Mouse (Mus musculus): ENCODE measurements around the gene Tlr13. TPM values are rescaled to one million over a fixed set of nuclear protein-coding genes. Genes with fewer than 3 reads are reported as not detected.

Tlr13 gene
- polyA plus RNA-seq, 1 experiment from 2014 or later, result 0.70 TPM

DNA sequence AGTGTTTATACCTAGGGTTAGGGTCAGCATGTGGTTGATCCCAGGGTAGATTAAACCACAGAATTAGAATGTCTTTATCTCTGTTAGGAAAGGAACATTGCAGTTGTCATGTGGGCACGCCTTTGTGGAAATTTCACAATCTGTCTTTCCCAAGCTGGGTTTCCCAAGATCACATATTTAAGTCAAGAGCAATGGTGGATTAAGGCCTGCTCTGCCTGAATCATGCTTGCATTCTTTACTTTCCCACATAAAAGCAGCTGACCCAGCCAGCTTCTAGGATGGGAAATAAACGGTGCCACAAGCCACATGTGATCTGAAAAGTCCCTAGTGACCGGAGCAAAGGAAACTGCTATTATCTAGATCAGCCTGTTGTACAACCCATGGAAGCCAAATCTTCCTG lies 6.5 kb downstream of the Tlr13 start:
- Histone ChIP-seq H3K4me1 (no peaks in the 10 kb centered on the region), H3K27ac (no peak overlapping the region), H3K27me3 (peaks cover 11% of the 10 kb centered on the region; the same call in 1 of the 2 replicates), H3K4me3 (replicated peaks) (no peak overlapping the region), H3K9me3 (replicated peaks) (no peaks in the 10 kb centered on the region), H3K9ac (no peak overlapping the region), H3K36me3 (no peaks in the 10 kb centered on the region), H3K4me2 (no peak overlapping the region)
- no peak for ATAC-seq (replicated peaks; ENCODE audit: low FRiP score)
- 85% methylated on average over 3 of the region's 3 CpGs for WGBS

- no peak overlapping the region for H3K4me3 ChIP-seq (replicated peaks)
- H3K4me2 ChIP-seq, result no peak overlapping the region
- H3K4me1 ChIP-seq, result no peaks in the 10 kb centered on the region
- H3K27me3 ChIP-seq, result peaks cover 15% of the 10 kb centered on the region; the same call in 1 of the 2 replicates
- no peak overlapping the region for H3K27ac ChIP-seq
- H3K9ac ChIP-seq, result no peak overlapping the region
- no peaks in the 10 kb centered on the region for H3K36me3 ChIP-seq
- no peak for ATAC-seq (replicated peaks; ENCODE audit: low FRiP score)
- H3K9me3 ChIP-seq (replicated peaks), result no peaks in the 10 kb centered on the region
These were observed 11.2 kb downstream of the Tlr13 start for GRCm38 (mm10) chrX:106154180-106154586.

DNA sequence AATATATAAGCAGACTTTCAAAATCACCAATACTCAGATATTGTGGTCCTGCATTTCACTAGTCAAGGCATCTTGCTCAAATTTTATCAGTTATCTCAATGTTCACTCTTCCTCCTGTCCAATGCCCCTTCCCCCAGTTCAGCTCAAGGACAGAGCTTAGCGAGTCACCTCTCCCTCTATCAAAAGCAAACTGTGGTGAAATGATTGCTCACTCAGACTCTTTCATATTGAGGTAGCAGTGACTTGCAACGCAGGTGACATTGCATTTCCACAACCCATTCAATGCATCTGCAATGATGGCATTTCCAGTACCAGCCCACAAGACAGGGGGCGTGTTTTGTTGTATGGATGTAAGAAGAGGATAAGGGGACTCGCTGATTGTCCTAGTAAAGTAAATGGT lies 12.9 kb downstream of the Tlr13 start:
- Histone ChIP-seq H3K4me2 (no peak overlapping the region), H3K27me3 (peaks cover 11% of the 10 kb centered on the region; the same call in 1 of the 2 replicates), H3K36me3 (no peaks in the 10 kb centered on the region), H3K9me3 (replicated peaks) (no peaks in the 10 kb centered on the region), H3K4me1 (no peaks in the 10 kb centered on the region), H3K4me3 (replicated peaks) (no peak overlapping the region), H3K9ac (no peak overlapping the region), H3K27ac (no peak overlapping the region)
- WGBS, result 72% methylated on average over 4 of the region's 4 CpGs
- ATAC-seq (replicated peaks; ENCODE audit: low FRiP score), result no peak

DNA sequence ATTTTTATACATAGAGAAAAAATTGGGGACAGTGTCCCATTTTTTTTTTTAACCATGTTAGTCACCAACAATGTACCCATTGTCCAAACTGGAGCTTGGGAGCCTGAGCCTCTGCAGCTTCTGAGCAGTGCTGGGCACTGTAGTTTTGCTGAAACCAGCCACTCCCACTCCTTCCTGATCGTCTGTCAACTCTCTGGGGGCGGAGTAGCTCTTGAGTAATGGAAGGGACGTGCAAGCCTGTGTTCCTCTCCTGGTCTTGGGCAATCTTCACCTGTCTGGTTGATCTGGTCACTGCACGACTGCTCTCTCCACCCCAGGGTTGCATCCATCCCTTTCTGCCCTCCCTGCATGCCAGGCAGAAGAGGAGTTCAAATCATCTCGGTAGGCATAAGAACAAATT lies 21.0 kb downstream of the Tlr13 start:
- Histone ChIP-seq H3K4me1 (no peaks in the 10 kb centered on the region), H3K9ac (no peak overlapping the region), H3K36me3 (no peaks in the 10 kb centered on the region), H3K27ac (no peak overlapping the region), H3K4me3 (replicated peaks) (no peak overlapping the region), H3K4me2 (no peak overlapping the region), H3K9me3 (replicated peaks) (no peaks in the 10 kb centered on the region), H3K27me3 (peaks cover 2% of the 10 kb centered on the region; the same call in 1 of the 2 replicates)
- WGBS, result 57% methylated on average over 5 of the region's 5 CpGs
- ATAC-seq (replicated peaks; ENCODE audit: low FRiP score), result no peak

DNA sequence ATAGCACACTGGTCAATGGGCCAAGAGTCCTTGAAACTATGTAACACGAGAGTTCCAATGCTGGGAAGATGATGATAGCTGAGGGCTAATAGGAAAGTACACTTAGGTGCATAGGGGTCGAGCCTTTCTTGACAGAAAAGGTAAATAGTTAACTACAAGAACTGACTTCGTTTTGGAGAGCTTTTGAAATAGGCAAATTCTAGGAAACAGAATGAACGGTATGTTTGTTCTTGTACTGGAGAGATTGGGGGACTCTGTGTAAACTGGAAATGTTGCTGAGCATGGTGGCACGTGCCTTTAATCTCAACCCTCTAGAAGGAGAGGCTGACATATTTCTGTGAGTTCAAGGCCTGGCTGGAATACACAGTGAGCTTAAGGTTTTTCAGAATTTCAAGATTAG lies 21.6 kb downstream of the Tlr13 start:
- no peaks in the 10 kb centered on the region for H3K9me3 ChIP-seq (replicated peaks)
- no peak overlapping the region for H3K4me2 ChIP-seq
- WGBS, result 63% methylated on average over 5 of the region's 5 CpGs
- H3K4me3 ChIP-seq (replicated peaks), result no peak overlapping the region
- ATAC-seq (replicated peaks; ENCODE audit: low FRiP score), result no peak
- H3K9ac ChIP-seq, result no peak overlapping the region
- H3K27me3 ChIP-seq, result 0 out of 2 replicates have a peak, but pooled peaks cover 2% of the 10 kb centered on the region
- H3K36me3 ChIP-seq, result no peaks in the 10 kb centered on the region
- H3K27ac ChIP-seq, result no peak overlapping the region
- no peaks in the 10 kb centered on the region for H3K4me1 ChIP-seq

DNA sequence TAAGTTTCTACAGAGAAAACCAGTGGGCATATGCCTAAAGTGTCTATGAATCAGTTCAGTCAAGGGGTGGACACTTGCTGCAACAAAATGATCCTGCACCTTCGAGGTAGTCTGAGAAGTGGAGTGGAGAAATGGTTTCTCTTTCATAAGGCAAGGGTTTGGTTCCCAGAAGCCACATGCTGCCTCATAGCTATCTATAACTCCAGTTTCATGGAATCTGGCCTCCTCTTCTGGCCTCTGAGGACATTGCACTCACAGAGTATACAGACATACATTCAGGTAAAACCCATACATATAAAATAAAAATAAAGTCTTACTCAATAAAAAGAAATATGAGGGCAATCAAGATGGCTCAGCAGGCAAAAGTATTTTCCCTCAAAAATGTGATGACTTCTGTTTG lies 22.1 kb downstream of the Tlr13 start:
- Histone ChIP-seq H3K4me3 (replicated peaks) (no peak overlapping the region), H3K36me3 (no peaks in the 10 kb centered on the region), H3K9ac (no peak overlapping the region), H3K4me1 (no peaks in the 10 kb centered on the region), H3K9me3 (replicated peaks) (no peaks in the 10 kb centered on the region), H3K4me2 (no peak overlapping the region), H3K27me3 (0 out of 2 replicates have a peak, but pooled peaks cover 1% of the 10 kb centered on the region), H3K27ac (no peak overlapping the region)
- 83% methylated on average over 1 of the region's 1 CpGs for WGBS
- ATAC-seq (replicated peaks; ENCODE audit: low FRiP score), result no peak

- 25% methylated on average over 18 of the region's 18 CpGs for WGBS
- peak overlapping the region; percentile 7; the same call in 1 of the 2 replicates for H3K9ac ChIP-seq
These were observed 28.3 kb downstream of the Tlr13 start for GRCm38 (mm10) chrX:106171106-106171852.

DNA sequence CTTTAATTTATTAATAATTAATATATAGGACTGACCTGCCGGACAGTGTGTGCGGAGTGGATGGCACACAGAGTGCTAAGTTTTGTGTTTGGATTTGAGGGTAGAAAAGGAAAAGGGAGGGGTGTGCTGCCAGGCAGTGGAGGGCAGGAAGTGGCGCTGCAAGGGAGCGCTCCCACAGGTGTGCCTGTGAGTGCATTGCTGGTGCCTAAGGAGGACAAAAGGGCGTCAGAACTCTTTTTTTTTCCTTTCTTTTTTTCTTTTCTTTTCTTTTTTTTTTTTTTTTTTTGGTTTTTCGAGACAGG lies 28.8 kb downstream of the Tlr13 start:
- Histone ChIP-seq H3K27me3 (no peaks in the 10 kb centered on the region), H3K4me3 (replicated peaks) (peak overlapping the region; percentile 31), H3K36me3 (no peaks in the 10 kb centered on the region), H3K27ac (0 out of 2 replicates have a peak overlapping the region, but pooled peaks have one; percentile 56), H3K4me1 (no peaks in the 10 kb centered on the region), H3K9ac (0 out of 2 replicates have a peak overlapping the region, but pooled peaks have one; percentile 7), H3K9me3 (replicated peaks) (no peaks in the 10 kb centered on the region), H3K4me2 (peak overlapping the region; percentile 55)
- WGBS, result 52% methylated on average over 5 of the region's 6 CpGs
- ATAC-seq (replicated peaks; ENCODE audit: low FRiP score), result peak; percentile 67; the same call in 1 of the 2 replicates

More at GRCm38 (mm10) chrX:106171106-106171852, 28.3 kb downstream of the Tlr13 start:
- Histone ChIP-seq H3K36me3 (no peaks in the 10 kb centered on the region), H3K9me3 (replicated peaks) (no peaks in the 10 kb centered on the region), H3K27me3 (no peaks in the 10 kb centered on the region), H3K4me1 (no peaks in the 10 kb centered on the region), H3K4me2 (peak overlapping the region; percentile 55), H3K4me3 (replicated peaks) (peak overlapping the region; percentile 31), H3K27ac (0 out of 2 replicates have a peak overlapping the region, but pooled peaks have one; percentile 56)
- ATAC-seq (replicated peaks; ENCODE audit: low FRiP score), result peak; percentile 86

- Histone ChIP-seq H3K9ac (no peak overlapping the region), H3K4me2 (no peak overlapping the region), H3K4me1 (no peaks in the 10 kb centered on the region), H3K36me3 (no peaks in the 10 kb centered on the region), H3K4me3 (replicated peaks) (no peak overlapping the region), H3K27me3 (no peaks in the 10 kb centered on the region), H3K9me3 (replicated peaks) (no peaks in the 10 kb centered on the region), H3K27ac (no peak overlapping the region)
- WGBS, result 69% methylated on average over 9 of the region's 9 CpGs
- no peak for ATAC-seq (replicated peaks; ENCODE audit: low FRiP score)
These were observed 33.3 kb downstream of the Tlr13 start for GRCm38 (mm10) chrX:106176331-106176730.

DNA sequence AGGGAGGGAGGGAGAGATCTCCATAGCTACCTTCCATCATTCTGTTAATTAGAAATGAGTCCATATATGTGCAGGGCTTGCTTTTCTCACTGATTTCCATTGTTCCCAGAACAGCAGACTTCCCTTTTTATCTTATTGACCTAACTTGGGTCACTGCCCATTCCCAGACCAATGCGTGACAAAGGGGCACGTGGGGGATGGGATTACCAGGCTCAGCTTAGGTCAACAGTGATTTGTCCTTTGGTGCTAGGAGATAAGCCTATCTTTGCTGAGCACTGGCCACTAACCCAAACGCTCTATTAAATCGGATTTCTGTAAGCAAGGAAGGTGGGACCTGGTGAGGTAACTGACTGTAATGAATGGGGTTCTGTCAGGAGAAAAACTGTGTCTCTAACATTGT lies 41.3 kb downstream of the Tlr13 start:
- WGBS, result 44% methylated on average over 4 of the region's 4 CpGs
- ATAC-seq (replicated peaks; ENCODE audit: low FRiP score), result no peak

DNA sequence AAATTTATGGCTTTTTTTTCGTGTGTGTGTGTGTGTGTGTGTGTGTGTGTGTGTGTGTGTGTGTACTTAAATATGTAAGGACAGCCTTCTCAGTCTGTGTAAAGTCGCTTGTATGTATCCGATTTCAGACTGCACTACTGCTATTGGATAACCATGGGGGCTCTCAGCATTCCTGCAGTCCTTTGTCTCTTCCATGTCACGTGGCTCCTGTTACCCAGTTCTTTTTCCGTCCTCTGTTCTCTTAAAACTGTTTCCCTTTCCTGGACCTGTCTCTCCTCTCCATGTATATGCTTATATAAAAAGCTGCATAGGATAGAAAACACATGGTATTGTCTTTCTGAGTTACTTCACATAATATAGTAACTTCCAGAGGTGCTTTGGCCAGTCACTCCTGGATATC lies 42.7 kb downstream of the Tlr13 start:
- Histone ChIP-seq H3K27me3 (peaks cover 5% of the 10 kb centered on the region; the same call in 1 of the 2 replicates), H3K9me3 (replicated peaks) (no peaks in the 10 kb centered on the region), H3K36me3 (no peaks in the 10 kb centered on the region), H3K4me2 (peak overlapping the region; percentile 47; the same call in 1 of the 2 replicates), H3K27ac (peak overlapping the region; percentile 93), H3K9ac (no peak overlapping the region), H3K4me1 (peaks cover 20% of the 10 kb centered on the region; the same call in 1 of the 2 replicates), H3K4me3 (replicated peaks) (no peak overlapping the region)
- WGBS, result 12% methylated on average over 5 of the region's 5 CpGs
- peak; percentile 34 for ATAC-seq (replicated peaks; ENCODE audit: low FRiP score)

More for the DNA sequence above, 41.3 kb downstream of the Tlr13 start:
- Histone ChIP-seq H3K27me3 (peaks cover 5% of the 10 kb centered on the region; the same call in 1 of the 2 replicates), H3K4me1 (peaks cover 14% of the 10 kb centered on the region; the same call in 1 of the 2 replicates), H3K36me3 (no peaks in the 10 kb centered on the region), H3K27ac (no peak overlapping the region), H3K9ac (no peak overlapping the region), H3K4me3 (replicated peaks) (no peak overlapping the region), H3K4me2 (no peak overlapping the region), H3K9me3 (replicated peaks) (no peaks in the 10 kb centered on the region)

DNA sequence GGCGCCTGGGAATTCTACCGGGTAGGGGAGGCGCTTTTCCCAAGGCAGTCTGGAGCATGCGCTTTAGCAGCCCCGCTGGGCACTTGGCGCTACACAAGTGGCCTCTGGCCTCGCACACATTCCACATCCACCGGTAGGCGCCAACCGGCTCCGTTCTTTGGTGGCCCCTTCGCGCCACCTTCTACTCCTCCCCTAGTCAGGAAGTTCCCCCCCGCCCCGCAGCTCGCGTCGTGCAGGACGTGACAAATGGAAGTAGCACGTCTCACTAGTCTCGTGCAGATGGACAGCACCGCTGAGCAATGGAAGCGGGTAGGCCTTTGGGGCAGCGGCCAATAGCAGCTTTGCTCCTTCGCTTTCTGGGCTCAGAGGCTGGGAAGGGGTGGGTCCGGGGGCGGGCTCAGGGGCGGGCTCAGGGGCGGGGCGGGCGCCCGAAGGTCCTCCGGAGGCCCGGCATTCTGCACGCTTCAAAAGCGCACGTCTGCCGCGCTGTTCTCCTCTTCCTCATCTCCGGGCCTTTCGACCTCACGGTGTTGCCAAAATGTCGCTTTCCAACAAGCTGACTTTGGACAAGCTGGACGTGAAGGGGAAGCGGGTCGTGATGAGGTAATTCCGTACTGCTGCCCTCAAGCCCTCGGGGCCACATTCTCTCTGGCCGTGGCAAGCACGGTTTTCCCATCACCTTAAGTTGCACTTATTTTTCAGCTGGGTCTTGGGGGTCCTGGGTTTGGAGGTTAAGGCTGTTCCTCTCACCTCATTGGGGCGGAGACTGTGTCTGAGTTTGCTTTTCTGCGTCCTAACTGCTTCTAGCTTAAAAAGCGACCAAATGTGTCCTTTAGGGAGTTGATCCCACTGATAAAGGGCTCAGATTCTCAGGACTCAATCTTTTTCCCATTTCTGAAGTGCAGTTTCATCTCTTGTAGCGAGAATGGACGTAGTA lies 44.0 kb downstream of the Tlr13 start, which contains the start of gene Pgk1:
Gene Pgk1, plus strand, starts transcription at position 388 of the 937 bp plus-strand sequence.
- Histone ChIP-seq H3K27me3 (peaks cover 5% of the 10 kb centered on the region; the same call in 1 of the 2 replicates), H3K4me1 (peaks cover 20% of the 10 kb centered on the region; the same call in 1 of the 2 replicates), H3K4me2 (peak within 1 kb of the TSS; percentile 60), H3K9ac (peak within 1 kb of the TSS; percentile 54), H3K36me3 (peaks cover 2% of the 10 kb centered on the region), H3K27ac (peak within 1 kb of the TSS; percentile 93), H3K4me3 (replicated peaks) (peak within 1 kb of the TSS; percentile 52), H3K9me3 (replicated peaks) (no peaks in the 10 kb centered on the region)
- WGBS, result 12% methylated on average over 55 of the region's 55 CpGs
- peak; percentile 98 for ATAC-seq (replicated peaks; ENCODE audit: low FRiP score)
